Mouse (Mus musculus): Measurements from ENCODE around the gene Phf23. TPM values are rescaled to one million over a fixed set of nuclear protein-coding genes. Genes with fewer than 3 reads are reported as not detected.
A peak's percentile ranks its signal among the peaks of the same experiment; 100 is the strongest.
"Not testable (repeated sequence)": the region's sequence is repeated elsewhere in the genome, so short reads cannot be mapped to it uniquely, and the experiment has no call there.

Gene Phf23
- polyA plus RNA-seq, 1 experiment from 2014 or later: 36.6 TPM

DNA sequence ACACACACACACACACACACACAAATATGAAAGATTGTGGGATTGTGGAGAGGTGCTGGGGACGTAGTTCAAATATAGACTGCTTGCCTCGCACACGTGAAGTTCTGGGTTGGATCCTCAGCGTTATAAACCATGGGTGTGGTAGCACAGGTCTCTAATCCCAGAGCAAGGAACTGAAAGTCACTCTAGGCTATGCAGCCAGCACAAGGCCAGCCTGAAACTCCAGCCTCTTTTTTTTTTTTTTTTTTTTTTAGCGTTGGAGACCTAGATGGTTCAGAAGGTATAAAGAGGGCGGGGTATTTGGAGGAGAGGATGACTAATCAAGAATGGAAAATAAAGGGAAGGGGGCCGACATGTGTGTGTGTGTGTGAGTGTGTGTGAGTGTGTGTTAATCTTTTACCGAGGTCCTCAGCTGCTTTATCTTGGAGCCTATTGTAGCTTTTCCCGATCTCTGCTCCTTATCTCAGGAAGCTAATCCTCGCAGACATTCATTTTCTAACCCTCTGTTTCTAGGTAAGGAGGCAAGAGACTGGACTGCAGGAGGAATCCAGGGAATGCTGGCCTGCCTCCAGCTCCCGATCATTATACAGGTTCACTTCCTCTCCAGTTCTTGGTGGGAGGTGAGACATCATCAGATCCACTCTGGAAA, 42.2 kb upstream of the Phf23 start:
- H3K4me2 ChIP-seq: no peak overlapping the region
- no peak overlapping the region for H3K27ac ChIP-seq (ENCODE audit: low read depth, low read length)
- DNase-seq (ENCODE audit: low spot score) (no peak), ATAC-seq (replicated peaks; ENCODE audit: low FRiP score) (no peak)
- no peak overlapping the region for H3K9ac ChIP-seq (ENCODE audit: low read depth, low read length)
- 39% methylated on average over 11 of the region's 11 CpGs for WGBS
- H3K4me1 ChIP-seq (replicated peaks; ENCODE audit: control insufficient read depth, insufficient read depth, low read length): peaks cover 4% of the 10 kb centered on the region
- H3K27me3 ChIP-seq (replicated peaks; ENCODE audit: control insufficient read depth, insufficient read depth, low read length): peaks cover 8% of the 10 kb centered on the region; the same call in 1 of the 2 replicates
- H3K36me3 ChIP-seq (ENCODE audit: control insufficient read depth, insufficient read depth, low read length): no peaks in the 10 kb centered on the region
- H3K4me3 ChIP-seq (ENCODE audit: low read depth, low read length): no peak overlapping the region
- H3K9me3 ChIP-seq (ENCODE audit: control insufficient read depth, low read length): no peaks in the 10 kb centered on the region

DNA sequence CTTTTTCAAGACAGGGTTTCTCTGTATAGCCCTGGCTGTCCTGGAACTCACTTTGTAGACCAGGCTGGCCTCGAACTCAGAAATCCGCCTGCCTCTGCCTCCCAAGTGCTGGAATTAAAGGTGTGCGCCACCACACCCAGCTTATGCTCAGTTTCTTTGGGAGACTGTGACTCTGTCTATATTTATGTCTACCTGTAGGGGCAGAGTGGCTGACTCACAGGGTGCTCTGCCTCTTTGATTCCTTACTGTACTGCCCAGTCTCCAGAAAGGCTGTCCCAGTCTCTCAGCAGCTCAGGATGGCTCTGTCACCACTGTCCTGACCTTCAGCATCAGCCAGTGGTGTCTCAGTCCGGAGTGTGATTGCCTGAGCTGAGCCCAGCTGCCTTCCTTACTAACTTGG, 40.0 kb upstream of the Phf23 start:
- not testable (repeated sequence) for H3K9ac ChIP-seq (ENCODE audit: low read depth, low read length); H3K9me3 ChIP-seq (ENCODE audit: control insufficient read depth, low read length); H3K4me3 ChIP-seq (ENCODE audit: low read depth, low read length); H3K4me1 ChIP-seq (replicated peaks; ENCODE audit: control insufficient read depth, insufficient read depth, low read length); H3K27me3 ChIP-seq (replicated peaks; ENCODE audit: control insufficient read depth, insufficient read depth, low read length); H3K4me2 ChIP-seq; H3K36me3 ChIP-seq (ENCODE audit: control insufficient read depth, insufficient read depth, low read length); H3K27ac ChIP-seq (ENCODE audit: low read depth, low read length); ATAC-seq (replicated peaks; ENCODE audit: low FRiP score); DNase-seq (ENCODE audit: low spot score)
- 70% methylated on average over 4 of the region's 4 CpGs for WGBS

DNA sequence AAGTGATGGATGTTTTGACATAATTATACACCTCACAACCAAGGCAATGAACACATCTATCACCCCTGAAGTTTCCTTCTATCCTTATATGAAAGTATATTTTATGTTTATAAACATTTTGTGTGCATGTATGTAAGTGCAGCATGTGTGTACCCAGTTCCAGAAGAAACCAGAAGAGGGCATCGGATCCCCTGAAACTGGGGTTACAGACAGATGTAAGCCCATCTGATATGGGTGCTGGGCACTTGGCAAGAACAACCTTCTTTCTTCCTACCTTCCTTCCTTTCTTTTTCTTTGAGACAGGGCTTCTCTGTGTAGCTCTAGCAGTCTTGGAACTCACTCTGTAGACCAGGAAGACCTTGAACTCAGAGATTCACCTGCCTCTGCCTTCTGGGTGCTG, 39.4 kb upstream of the Phf23 start:
- no peak overlapping the region for H3K9ac ChIP-seq (ENCODE audit: low read depth, low read length)
- H3K27me3 ChIP-seq (replicated peaks; ENCODE audit: control insufficient read depth, insufficient read depth, low read length): peaks cover 4% of the 10 kb centered on the region; the same call in 1 of the 2 replicates
- H3K9me3 ChIP-seq (ENCODE audit: control insufficient read depth, low read length): no peaks in the 10 kb centered on the region
- no peak overlapping the region for H3K27ac ChIP-seq (ENCODE audit: low read depth, low read length)
- 59% methylated on average over 1 of the region's 1 CpGs for WGBS
- ATAC-seq (replicated peaks; ENCODE audit: low FRiP score): no peak
- no peak for DNase-seq (ENCODE audit: low spot score)
- no peak overlapping the region for H3K4me3 ChIP-seq (ENCODE audit: low read depth, low read length)
- no peaks in the 10 kb centered on the region for H3K36me3 ChIP-seq (ENCODE audit: control insufficient read depth, insufficient read depth, low read length)
- no peaks in the 10 kb centered on the region for H3K4me1 ChIP-seq (replicated peaks; ENCODE audit: control insufficient read depth, insufficient read depth, low read length)
- no peak overlapping the region for H3K4me2 ChIP-seq

- DNase-seq (ENCODE audit: low spot score) (no peak), ATAC-seq (replicated peaks; ENCODE audit: low FRiP score) (no peak)
- no peaks in the 10 kb centered on the region for H3K36me3 ChIP-seq (ENCODE audit: control insufficient read depth, insufficient read depth, low read length)
- peaks cover 41% of the 10 kb centered on the region for H3K27me3 ChIP-seq (replicated peaks; ENCODE audit: control insufficient read depth, insufficient read depth, low read length)
- H3K4me1 ChIP-seq (replicated peaks; ENCODE audit: control insufficient read depth, insufficient read depth, low read length): peaks cover 5% of the 10 kb centered on the region
- no peak overlapping the region for H3K4me3 ChIP-seq (ENCODE audit: low read depth, low read length)
- 30% methylated on average over 5 of the region's 5 CpGs for WGBS
- no peak overlapping the region for H3K4me2 ChIP-seq
- no peak overlapping the region for H3K27ac ChIP-seq (ENCODE audit: low read depth, low read length)
- H3K9me3 ChIP-seq (ENCODE audit: control insufficient read depth, low read length): no peaks in the 10 kb centered on the region
- H3K9ac ChIP-seq (ENCODE audit: low read depth, low read length): no peak overlapping the region
Measured at GRCm38 (mm10) chr11:69960616-69961015, 35.0 kb upstream of the Phf23 start.

GRCm38 (mm10) chr11:69961841-69962240, 33.7 kb upstream of the Phf23 start:
- ATAC-seq (replicated peaks; ENCODE audit: low FRiP score) (no peak), DNase-seq (ENCODE audit: low spot score) (no peak)
- Histone ChIP-seq H3K36me3 (ENCODE audit: control insufficient read depth, insufficient read depth, low read length) (no peaks in the 10 kb centered on the region), H3K4me1 (replicated peaks; ENCODE audit: control insufficient read depth, insufficient read depth, low read length) (peaks cover 18% of the 10 kb centered on the region), H3K27ac (ENCODE audit: low read depth, low read length) (no peak overlapping the region), H3K4me2 (no peak overlapping the region), H3K4me3 (ENCODE audit: low read depth, low read length) (no peak overlapping the region), H3K9ac (ENCODE audit: low read depth, low read length) (no peak overlapping the region), H3K9me3 (ENCODE audit: control insufficient read depth, low read length) (no peaks in the 10 kb centered on the region), H3K27me3 (replicated peaks; ENCODE audit: control insufficient read depth, insufficient read depth, low read length) (peaks cover 53% of the 10 kb centered on the region)
- 27% methylated on average over 5 of the region's 5 CpGs for WGBS

- peak within 1 kb of the TSS; percentile 44 for H3K4me3 ChIP-seq (ENCODE audit: low read depth, low read length)
- H3K4me2 ChIP-seq: peak within 1 kb of the TSS; percentile 81
- H3K27me3 ChIP-seq (replicated peaks; ENCODE audit: control insufficient read depth, insufficient read depth, low read length): peaks cover 66% of the 10 kb centered on the region
- H3K36me3 ChIP-seq (ENCODE audit: control insufficient read depth, insufficient read depth, low read length): peaks cover 4% of the 10 kb centered on the region; the same call in 1 of the 2 replicates
- no peak within 1 kb of the TSS for H3K9ac ChIP-seq (ENCODE audit: low read depth, low read length)
- 9% methylated on average over 24 of the region's 24 CpGs for WGBS
- no peaks in the 10 kb centered on the region for H3K9me3 ChIP-seq (ENCODE audit: control insufficient read depth, low read length)
- ATAC-seq (replicated peaks; ENCODE audit: low FRiP score) (no peak), DNase-seq (ENCODE audit: low spot score) (no peak)
- peaks cover 20% of the 10 kb centered on the region for H3K4me1 ChIP-seq (replicated peaks; ENCODE audit: control insufficient read depth, insufficient read depth, low read length)
- no peak within 1 kb of the TSS; the same call in 1 of the 2 replicates for H3K27ac ChIP-seq (ENCODE audit: low read depth, low read length)
Measured at GRCm38 (mm10) chr11:69964650-69965270, 30.8 kb upstream of the Phf23 start, which contains the start of gene Cldn7. Gene Cldn7 (plus strand): TSS chr11:69964779.

- DNase-seq (ENCODE audit: low spot score) (no peak), ATAC-seq (replicated peaks; ENCODE audit: low FRiP score) (no peak)
- H3K36me3 ChIP-seq (ENCODE audit: control insufficient read depth, insufficient read depth, low read length): peaks cover 8% of the 10 kb centered on the region; the same call in 1 of the 2 replicates
- H3K9me3 ChIP-seq (ENCODE audit: control insufficient read depth, low read length): no peaks in the 10 kb centered on the region
- peak overlapping the region; percentile 81 for H3K4me2 ChIP-seq
- H3K27ac ChIP-seq (ENCODE audit: low read depth, low read length): no peak overlapping the region
- peaks cover 20% of the 10 kb centered on the region for H3K4me1 ChIP-seq (replicated peaks; ENCODE audit: control insufficient read depth, insufficient read depth, low read length)
- WGBS: 5% methylated on average over 49 of the region's 49 CpGs
- peak overlapping the region; percentile 44 for H3K4me3 ChIP-seq (ENCODE audit: low read depth, low read length)
- H3K27me3 ChIP-seq (replicated peaks; ENCODE audit: control insufficient read depth, insufficient read depth, low read length): peaks cover 66% of the 10 kb centered on the region
- H3K9ac ChIP-seq (ENCODE audit: low read depth, low read length): no peak overlapping the region
Measured at GRCm38 (mm10) chr11:69965271-69966005, 30.1 kb upstream of the Phf23 start.

GRCm38 (mm10) chr11:69966006-69966859, 29.3 kb upstream of the Phf23 start:
- Histone ChIP-seq H3K36me3 (ENCODE audit: control insufficient read depth, insufficient read depth, low read length) (peaks cover 9% of the 10 kb centered on the region; the same call in 1 of the 2 replicates), H3K4me2 (peak overlapping the region; percentile 81), H3K4me1 (replicated peaks; ENCODE audit: control insufficient read depth, insufficient read depth, low read length) (peaks cover 20% of the 10 kb centered on the region), H3K27ac (ENCODE audit: low read depth, low read length) (no peak overlapping the region), H3K27me3 (replicated peaks; ENCODE audit: control insufficient read depth, insufficient read depth, low read length) (peaks cover 66% of the 10 kb centered on the region), H3K4me3 (ENCODE audit: low read depth, low read length) (peak overlapping the region; percentile 44), H3K9me3 (ENCODE audit: control insufficient read depth, low read length) (no peaks in the 10 kb centered on the region), H3K9ac (ENCODE audit: low read depth, low read length) (0 out of 2 replicates have a peak overlapping the region, but pooled peaks have one; percentile 35)
- WGBS: 2% methylated on average over 59 of the region's 59 CpGs
- ATAC-seq (replicated peaks; ENCODE audit: low FRiP score) (peak; percentile 60), DNase-seq (ENCODE audit: low spot score) (peak; percentile 69)

Measured in liver, embryonic 11.5 days (tissue).